In genomic region chr11:52085857-52086203, GRCm38 (mm10) we compare ENCODE assay signal across 13 mouse cellular contexts. TPM values are rescaled to one million over a fixed set of nuclear protein-coding genes. Genes with fewer than 3 reads are reported as not detected.
A peak's percentile ranks its signal among the peaks of the same experiment; 100 is the strongest.
DNase-seq lines count a peak whose midpoint lies in the region; ATAC-seq and TF ChIP-seq lines count a peak whose summit lies in the region.
"Had no signal": no experiment of that assay in that cellular context is flagged by ENCODE, and none has a peak within 500 bp of the region (broad histone marks: within the 10 kb centered on the region; RNA-seq: fewer than 3 reads in every experiment).

No protein-coding gene starts in this region.

- no peaks in the 10 kb centered on the region for H3K27me3 ChIP-seq in hindbrain, embryonic 14.5 days (ENCODE audit: control insufficient read depth, insufficient read depth, low read length)
- no peaks in the 10 kb centered on the region for H3K27me3 ChIP-seq in neural tube, embryonic 15.5 days (replicated peaks)
- H3K27me3 ChIP-seq in kidney, embryonic 16.5 days (ENCODE audit: insufficient read depth, low read length): no peaks in the 10 kb centered on the region

- no peak for TF ChIP-seq CTCF in layer of hippocampus, adult 2 months (conservative IDR thresholded peaks at IDR 0.05)

- DNase-seq in frontal cortex, postnatal 25 days (ENCODE audit: low spot score in 2 of 2): no peak
- no peak for DNase-seq in layer of hippocampus, adult 2 months (ENCODE audit: low spot score in 2 of 2)
- no peak for DNase-seq in layer of hippocampus, adult 8-10 months (ENCODE audit: low spot score in 2 of 2)
- DNase-seq in hindbrain, embryonic 14.5 days (ENCODE audit: low spot score): no peak
- DNase-seq: adrenal gland, postnatal 25 days had no signal

- peak overlapping the region; percentile 21; the same call in 1 of the 2 replicates for H3K4me2 ChIP-seq in hindbrain, embryonic 14.5 days (replicated peaks)
- H3K4me2 ChIP-seq in neural tube, embryonic 15.5 days: peak overlapping the region; percentile 23; the same call in 1 of the 2 replicates
- no peak overlapping the region for H3K4me2 ChIP-seq in kidney, embryonic 16.5 days (replicated peaks; ENCODE audit: low read depth, low read length)

- H3K4me3 ChIP-seq in layer of hippocampus, adult 2 months: peak overlapping the region; percentile 23
- no peak overlapping the region for H3K4me3 ChIP-seq in hindbrain, embryonic 14.5 days (replicated peaks; ENCODE audit: low read length)
- H3K4me3 ChIP-seq in neural tube, embryonic 15.5 days (replicated peaks): no peak overlapping the region
- no peak overlapping the region for H3K4me3 ChIP-seq in kidney, embryonic 16.5 days (ENCODE audit: low read length)

- H3K9ac ChIP-seq in hindbrain, embryonic 14.5 days: no peak overlapping the region
- no peak overlapping the region for H3K9ac ChIP-seq in neural tube, embryonic 15.5 days (replicated peaks)
- H3K9ac ChIP-seq in kidney, embryonic 16.5 days (replicated peaks; ENCODE audit: low read length): no peak overlapping the region

- peak; percentile 21; the same call in 1 of the 2 replicates for ATAC-seq in frontal cortex, adult (ENCODE audit: low TSS enrichment)
- ATAC-seq in hindbrain, embryonic 14.5 days (ENCODE audit: low FRiP score): 0 out of 2 replicates have a peak, but pooled peaks have one; percentile 31
- ATAC-seq in neural tube, embryonic 15.5 days (ENCODE audit: low FRiP score): peak; percentile 59; the same call in 1 of the 2 replicates
- no peak for ATAC-seq in kidney, embryonic 16.5 days (ENCODE audit: low FRiP score, low TSS enrichment)
- no peak for ATAC-seq in megakaryocyte-erythroid progenitor cell, adult 5-6 weeks (replicated peaks; ENCODE audit: low FRiP score, low TSS enrichment, poor library complexity, severe bottlenecking)

- no peaks in the 10 kb centered on the region for H3K36me3 ChIP-seq in hindbrain, embryonic 14.5 days (replicated peaks; ENCODE audit: control insufficient read depth, insufficient read depth)
- H3K36me3 ChIP-seq in neural tube, embryonic 15.5 days: no peaks in the 10 kb centered on the region
- no peaks in the 10 kb centered on the region for H3K36me3 ChIP-seq in kidney, embryonic 16.5 days (ENCODE audit: insufficient read depth, low read length)

- H3K9me3 ChIP-seq in hindbrain, embryonic 14.5 days (ENCODE audit: control insufficient read depth, low read length): no peaks in the 10 kb centered on the region
- H3K9me3 ChIP-seq in neural tube, embryonic 15.5 days (replicated peaks): no peaks in the 10 kb centered on the region
- no peaks in the 10 kb centered on the region for H3K9me3 ChIP-seq in kidney, embryonic 16.5 days (ENCODE audit: low read length)

- WGBS in hindbrain, embryonic 14.5 days: 48% methylated on average over 4 of the region's 4 CpGs
- 57% methylated on average over 4 of the region's 4 CpGs for WGBS in neural tube, embryonic 15.5 days
- WGBS in kidney, embryonic 16.5 days: 72% methylated on average over 4 of the region's 4 CpGs

- H3K27ac ChIP-seq in layer of hippocampus, adult 2 months: peak overlapping the region; percentile 95
- peak overlapping the region; percentile 83 for H3K27ac ChIP-seq in hindbrain, embryonic 14.5 days
- H3K27ac ChIP-seq in neural tube, embryonic 15.5 days (replicated peaks): peak overlapping the region; percentile 79
- no peak overlapping the region for H3K27ac ChIP-seq in kidney, embryonic 16.5 days (ENCODE audit: low read length)

- H3K4me1 ChIP-seq in hindbrain, embryonic 14.5 days (replicated peaks; ENCODE audit: control insufficient read depth, insufficient read depth, low read length): peaks cover 11% of the 10 kb centered on the region
- no peaks in the 10 kb centered on the region for H3K4me1 ChIP-seq in neural tube, embryonic 15.5 days
- H3K4me1 ChIP-seq in kidney, embryonic 16.5 days (ENCODE audit: insufficient read depth, low read length): peaks cover 10% of the 10 kb centered on the region

RNA-seq across cellular contexts. Expression of gene Ppp2ca, which starts 12.7 kb away (rescaled TPM):
- 100 to 1,000 TPM; 110 to 112 TPM for total RNA-seq in layer of hippocampus, adult 2 months (2021)
- total RNA-seq in layer of hippocampus, adult 8-10 months (2022): 100 to 1,000 TPM; 102 to 118 (median 110) TPM
- 165 and 180 TPM in 2 replicates for polyA plus RNA-seq in hindbrain, embryonic 14.5 days (2014; fragmentation: Nextera tagmentation; extraction: Ambion mirVana)
- 128 and 130 TPM in 2 replicates for polyA plus RNA-seq in neural tube, embryonic 15.5 days (2015; fragmentation: Nextera tagmentation; extraction: Ambion mirVana)
- 68.4 and 75.1 TPM in 2 replicates for polyA plus RNA-seq in kidney, embryonic 16.5 days (2015; fragmentation: Nextera tagmentation; extraction: Ambion mirVana)
- 65.6 and 66.8 TPM in 2 replicates for total RNA-seq in megakaryocyte-erythroid progenitor cell, adult 5-6 weeks (2014; fragmentation: Nextera tagmentation)
- 103 and 104 TPM in 2 replicates for total RNA-seq in megakaryocyte-erythroid progenitor cell, adult 5-6 weeks (2017)

RNA-seq across cellular contexts. Expression of gene Olfr1373, which starts 59.5 kb away (rescaled TPM):
- not detected for total RNA-seq in layer of hippocampus, adult 2 months (2021)
- total RNA-seq in layer of hippocampus, adult 8-10 months (2022): not detected
- not detected in 2 replicates for polyA plus RNA-seq in hindbrain, embryonic 14.5 days (2014; fragmentation: Nextera tagmentation; extraction: Ambion mirVana)
- not detected in 2 replicates for polyA plus RNA-seq in neural tube, embryonic 15.5 days (2015; fragmentation: Nextera tagmentation; extraction: Ambion mirVana)
- not detected in 2 replicates for polyA plus RNA-seq in kidney, embryonic 16.5 days (2015; fragmentation: Nextera tagmentation; extraction: Ambion mirVana)
- total RNA-seq in megakaryocyte-erythroid progenitor cell, adult 5-6 weeks (2014; fragmentation: Nextera tagmentation): not detected in 2 replicates
- total RNA-seq in megakaryocyte-erythroid progenitor cell, adult 5-6 weeks (2017): not detected in 2 replicates
- total RNA-seq: adrenal gland, postnatal 25 days; hematopoietic stem cell, adult 5-6 weeks; layer of hippocampus, adult 18-20 months; liver, adult 2 months had no signal
- polyA plus RNA-seq: cerebellum, adult 2 months; liver, adult 2 months had no signal

Comparison
In these comparisons a context has a peak if more than half of its experiments do, and no peak if none do; other contexts are left out.
1. ATAC-seq: peak in frontal cortex, adult (single experiment), hindbrain, embryonic 14.5 days (single experiment) and neural tube, embryonic 15.5 days (single experiment); none in kidney, embryonic 16.5 days (single experiment) and megakaryocyte-erythroid progenitor cell, adult 5-6 weeks (single experiment).